Mouse (Mus musculus) CH12.LX (cell line): ENCODE measurements around the gene Depp1. TPM values are rescaled to one million over a fixed set of nuclear protein-coding genes. Genes with fewer than 3 reads are reported as not detected.

ENCODE experiments used
- DNase-seq: peaks from one replicate; pipeline ENCODE4 v3.0.0-alpha.2; 2013; ENCODE audit errors: extremely low read depth
- H3K27ac ChIP-seq: 2 replicates; pipeline ENCODE4 v1.5.1; 2012; ENCODE audit warnings: low read depth, mild to moderate bottlenecking, control low read depth, moderate library complexity; ENCODE audit not compliant: insufficient read depth
- H3K27me3 ChIP-seq: replicated peaks from 2 replicates; pipeline ENCODE3; 2012; ENCODE audit warnings: inconsistent platforms
- H3K36me3 ChIP-seq, 2 experiments: replicated peaks in 1 of 2; 2 replicates each; pipeline versions ENCODE3 to v1.6.1; 2012; ENCODE audit warnings: inconsistent platforms in 1 of 2, low read length in 1 of 2, mild to moderate bottlenecking in 1 of 2, mixed read lengths in 1 of 2, moderate library complexity in 1 of 2; ENCODE audit not compliant: control insufficient read depth in 1 of 2, insufficient read depth in 1 of 2
- H3K4me1 ChIP-seq, 2 experiments: 2 replicates each; pipeline ENCODE4 v1.6.1; 2012; ENCODE audit warnings: inconsistent platforms in 1 of 2, moderate library complexity in 1 of 2; ENCODE audit not compliant: insufficient read depth in 2 of 2, control insufficient read depth in 1 of 2
- H3K4me2 ChIP-seq: 2 replicates; pipeline ENCODE4 v1.6.1; 2012; ENCODE audit warnings: low read depth, mild to moderate bottlenecking, control low read depth; ENCODE audit not compliant: poor library complexity, insufficient read depth, severe bottlenecking
- H3K4me3 ChIP-seq, 3 experiments: fragments of 150-350 bp in 1 of 3; sonication (generic) in 1 of 3; replicated peaks in 1 of 3; 2 replicates each; pipeline versions ENCODE3 to v1.5.1; 2011 to 2012; ENCODE audit warnings: low read depth in 2 of 3, low read length in 2 of 3, mild to moderate bottlenecking in 2 of 3, moderate library complexity in 2 of 3, control low read depth in 1 of 3, improper control_type of control experiment in 1 of 3, inconsistent platforms in 1 of 3, mixed read lengths in 1 of 3; ENCODE audit not compliant: poor library complexity in 1 of 3
- H3K79me2 ChIP-seq: replicated peaks from 2 replicates; pipeline ENCODE4 v1.6.1; 2012; ENCODE audit warnings: mild to moderate bottlenecking, moderate library complexity; ENCODE audit not compliant: control insufficient read depth, poor library complexity, insufficient read depth, severe bottlenecking; ENCODE audit errors: extremely low read depth
- H3K9ac ChIP-seq: 2 replicates; pipeline ENCODE4 v1.6.1; 2012; ENCODE audit warnings: low read depth, mild to moderate bottlenecking, control low read depth, moderate library complexity; ENCODE audit not compliant: insufficient read depth
- H3K9me3 ChIP-seq: replicated peaks from 2 replicates; pipeline ENCODE3; 2012; ENCODE audit warnings: low read length, inconsistent platforms, mixed read lengths
- BHLHE40 ChIP-seq: IDR thresholded peaks from 2 replicates; pipeline ENCODE4 v1.6.1; 2011; ENCODE audit warnings: mild to moderate bottlenecking, low read depth, low read length, improper control_type of control experiment
- CHD2 ChIP-seq: IDR thresholded peaks from 2 replicates; pipeline ENCODE4 v1.6.1; 2011; ENCODE audit warnings: low read length, improper control_type of control experiment
- CTCF ChIP-seq, 2 experiments: IDR thresholded peaks in 1 of 2; conservative IDR thresholded peaks in 1 of 2; 2 replicates each; pipeline ENCODE4 v1.5.1; 2011 to 2012; ENCODE audit warnings: low read depth in 2 of 2, low read length in 2 of 2, improper control_type of control experiment in 1 of 2, inconsistent platforms in 1 of 2, mild to moderate bottlenecking in 1 of 2, moderate library complexity in 1 of 2
- E2F4 ChIP-seq: IDR thresholded peaks from 2 replicates; pipeline ENCODE4 v1.6.1; 2011; ENCODE audit warnings: low read depth, low read length, improper control_type of control experiment; ENCODE audit not compliant: insufficient replicate concordance
- ELF1 ChIP-seq: IDR thresholded peaks from 2 replicates; pipeline ENCODE4 v1.6.1; 2014; ENCODE audit warnings: low read depth, mild to moderate bottlenecking, inconsistent platforms, low read length, improper control_type of control experiment
- EP300 ChIP-seq: IDR thresholded peaks from 2 replicates; pipeline ENCODE4 v1.6.1; 2011; ENCODE audit warnings: low read length, improper control_type of control experiment
- IRF4 ChIP-seq: IDR thresholded peaks from 2 replicates; pipeline ENCODE4 v1.6.1; 2014; ENCODE audit warnings: low read depth, mild to moderate bottlenecking, inconsistent platforms, low read length, improper control_type of control experiment
- JUN ChIP-seq: IDR thresholded peaks from 2 replicates; pipeline ENCODE4 v1.6.1; 2011; ENCODE audit warnings: low read depth, mild to moderate bottlenecking, low read length, improper control_type of control experiment, moderate library complexity; ENCODE audit not compliant: insufficient read depth
- KAT2A ChIP-seq: IDR thresholded peaks from 2 replicates; pipeline ENCODE4 v1.6.1; 2012; ENCODE audit warnings: low read length, improper control_type of control experiment, inconsistent platforms; ENCODE audit not compliant: insufficient replicate concordance
- MAX ChIP-seq: IDR thresholded peaks from 2 replicates; pipeline ENCODE4 v1.6.1; 2011; ENCODE audit warnings: low read length, improper control_type of control experiment
- MAZ ChIP-seq: IDR thresholded peaks from 2 replicates; pipeline ENCODE4 v1.6.1; 2012; ENCODE audit warnings: low read depth, mild to moderate bottlenecking, inconsistent platforms, low read length, improper control_type of control experiment, moderate library complexity
- MEF2A ChIP-seq: IDR thresholded peaks from 2 replicates; pipeline ENCODE4 v1.6.1; 2014; ENCODE audit warnings: low read depth, mild to moderate bottlenecking, inconsistent platforms, low read length, improper control_type of control experiment, borderline replicate concordance
- MXI1 ChIP-seq: IDR thresholded peaks from 2 replicates; pipeline ENCODE4 v1.6.1; 2011; ENCODE audit warnings: mild to moderate bottlenecking, low read depth, low read length, improper control_type of control experiment
- MYC ChIP-seq: IDR thresholded peaks from 2 replicates; pipeline ENCODE4 v1.6.1; 2011; ENCODE audit warnings: low read depth, mild to moderate bottlenecking, improper control_type of control experiment, low read length
- NRF1 ChIP-seq: IDR thresholded peaks from 2 replicates; pipeline ENCODE4 v1.6.1; 2014; ENCODE audit warnings: low read depth, mild to moderate bottlenecking, inconsistent platforms, low read length, improper control_type of control experiment, moderate library complexity
- POLR2A ChIP-seq: IDR thresholded peaks from 2 replicates; pipeline ENCODE4 v1.6.1; 2011; ENCODE audit warnings: low read depth, mild to moderate bottlenecking, improper control_type of control experiment, low read length
- RAD21 ChIP-seq: IDR thresholded peaks from 2 replicates; pipeline ENCODE4 v1.6.1; 2011; ENCODE audit warnings: low read depth, mild to moderate bottlenecking, low read length, improper control_type of control experiment, moderate library complexity
- RCOR1 ChIP-seq: conservative IDR thresholded peaks from 2 replicates; pipeline ENCODE4 v1.6.1; 2012; ENCODE audit warnings: low read depth, mild to moderate bottlenecking, inconsistent platforms, low read length, improper control_type of control experiment
- SIN3A ChIP-seq: IDR thresholded peaks from 2 replicates; pipeline ENCODE4 v1.6.1; 2012; ENCODE audit warnings: low read length, improper control_type of control experiment, inconsistent platforms
- USF1 ChIP-seq: IDR thresholded peaks from 2 replicates; pipeline ENCODE4 v1.6.1; 2014; ENCODE audit warnings: low read depth, mild to moderate bottlenecking, inconsistent platforms, low read length, improper control_type of control experiment
- USF2 ChIP-seq: conservative IDR thresholded peaks from 2 replicates; pipeline ENCODE4 v1.6.1; 2011; ENCODE audit warnings: low read depth, low read length, improper control_type of control experiment
- ZNF384 ChIP-seq: IDR thresholded peaks from 2 replicates; pipeline ENCODE4 v1.6.1; 2012; ENCODE audit warnings: low read depth, low read length, improper control_type of control experiment, inconsistent platforms
- dilution Hi-C: fragments of 300-500 bp; cut with MboI; formaldehyde crosslinking; loops from 2 replicates; pipeline ENCODE4 v1.14.3; 2020; ENCODE audit warnings: low sequenced_read_pairs; ENCODE audit not compliant: extremely low pct_unique_long_range_greater_than_20kb, extremely low pct_ligation_motif_present
- in situ Hi-C: fragments of 300-500 bp; cut with MboI; formaldehyde crosslinking; loops from 3 replicates; pipeline ENCODE4 v1.14.3; 2019; ENCODE audit warnings: low sequenced_read_pairs, low pct_ligation_motif_present, low pct_unique_long_range_greater_than_20kb, mixed read lengths
- polyA plus RNA-seq: library from polyadenylated mRNA; unstranded; fragments of >175 nt; gene quantifications from 2 replicates; pipeline ENCODE4 v1.2.1, GENCODE M21; 2012; ENCODE audit warnings: low read depth; ENCODE audit not compliant: insufficient read length
- total RNA-seq, 2 experiments: library from RNA; depleted of rRNA; stranded (reverse); fragments of 300-350 nt in 1 of 2; fragments of >200 nt in 1 of 2; gene quantifications; 2 replicates each; pipeline ENCODE4 v1.2.3; 2012 to 2014

Gene Depp1
- total and polyA plus RNA-seq, 3 experiments = 0.13 to 0.47 TPM; not detected in 1

DNA sequence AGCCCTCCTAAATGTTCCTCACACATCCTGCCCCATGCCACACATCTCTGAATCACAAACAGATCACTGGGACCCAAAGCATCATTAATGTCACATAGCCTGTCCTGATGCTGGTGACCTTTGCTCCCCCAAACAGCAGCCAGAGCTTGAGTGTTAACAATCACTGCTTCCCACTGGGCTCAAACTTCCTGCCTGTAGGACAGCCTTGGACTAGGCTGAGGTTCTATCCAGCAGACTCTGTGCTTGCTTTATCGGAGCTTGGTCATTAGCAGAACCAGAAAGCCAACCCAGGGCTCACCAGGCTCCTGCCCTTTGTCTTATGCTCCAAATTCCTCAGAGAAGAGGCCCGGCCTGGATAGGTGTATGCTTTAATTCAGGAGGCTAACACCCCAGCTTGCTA, 11.5 kb upstream of the Depp1 start:
- peaks cover 91 to 100% of the 10 kb centered on the region in 2 experiments for H3K36me3 ChIP-seq
- TF ChIP-seq POLR2A = no peak
- no peak for TF ChIP-seq MYC
- TF ChIP-seq JUN = no peak
- no peak for TF ChIP-seq E2F4
- no peak for TF ChIP-seq USF2
- TF ChIP-seq ELF1 = no peak
- no peak for TF ChIP-seq RAD21
- TF ChIP-seq ZNF384 = no peak
- no peak for TF ChIP-seq EP300
- in situ Hi-C loops (no loop called here), dilution Hi-C loops (no loop called here)
- no peaks in the 10 kb centered on the region for H3K27me3 ChIP-seq
- no peak overlapping the region for H3K4me3 ChIP-seq
- H3K4me1 ChIP-seq = no peaks in the 10 kb centered on the region
- H3K9ac ChIP-seq = no peak overlapping the region
- no peak overlapping the region for H3K4me2 ChIP-seq
- DNase-seq = no peak
- H3K9me3 ChIP-seq = no peaks in the 10 kb centered on the region
- no peaks in the 10 kb centered on the region for H3K79me2 ChIP-seq
- H3K27ac ChIP-seq = no peak overlapping the region

DNA sequence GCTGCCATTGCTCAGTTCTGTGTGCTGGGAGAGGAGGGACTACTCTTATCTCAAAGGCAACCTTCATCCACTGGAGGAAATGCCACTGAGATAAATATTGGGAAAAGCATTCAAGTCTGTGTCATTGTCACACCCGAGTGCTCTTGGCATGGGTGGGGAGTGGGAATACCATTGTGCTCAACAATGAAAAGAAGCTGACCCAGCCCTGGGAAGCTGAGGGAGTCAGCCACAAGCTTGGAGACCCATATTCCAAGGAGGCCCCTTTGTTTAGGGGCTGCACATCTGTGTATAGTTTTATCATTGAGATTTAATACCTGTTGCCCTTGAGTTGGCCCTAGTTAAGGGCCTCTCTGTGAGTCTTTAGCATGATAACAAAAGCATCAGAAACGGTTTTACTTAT, 10.7 kb upstream of the Depp1 start:
- in situ Hi-C loops = no loop called here
- H3K4me2 ChIP-seq = no peak overlapping the region
- H3K9ac ChIP-seq = no peak overlapping the region
- H3K27ac ChIP-seq = no peak overlapping the region
- dilution Hi-C loops = no loop called here
- TF ChIP-seq NRF1 (no peak), USF1 (no peak), KAT2A (no peak), IRF4 (no peak), CHD2 (no peak), RAD21 (no peak), CTCF (conservative IDR thresholded peaks at IDR 0.05 in 1 of 2, IDR thresholded peaks at IDR 0.05 in 1 of 2; ENCODE audit: low read depth in 2 of 2, low read length in 2 of 2) (no peak), MAZ (no peak), MXI1 (no peak), MEF2A (no peak), ZNF384 (no peak), BHLHE40 (no peak), POLR2A (no peak), RCOR1 (no peak), SIN3A (no peak), USF2 (no peak), JUN (no peak), MAX (no peak)
- no peaks in the 10 kb centered on the region for H3K9me3 ChIP-seq
- no peaks in the 10 kb centered on the region for H3K4me1 ChIP-seq
- DNase-seq = no peak
- H3K79me2 ChIP-seq = no peaks in the 10 kb centered on the region
- H3K4me3 ChIP-seq = no peak overlapping the region
- H3K36me3 ChIP-seq = peaks cover 93 to 100% of the 10 kb centered on the region in 2 experiments
- H3K27me3 ChIP-seq = no peaks in the 10 kb centered on the region
